Mouse (Mus musculus) CH12.LX (cell line): Measurements from ENCODE around the gene Taf5l.

Experiments used
- BHLHE40 ChIP-seq: IDR thresholded peaks from 2 replicates; pipeline ENCODE4 v1.6.1; 2011; ENCODE audit warnings: mild to moderate bottlenecking, low read depth, low read length, improper control_type of control experiment
- CTCF ChIP-seq, 2 experiments: IDR thresholded peaks in 1 of 2; conservative IDR thresholded peaks in 1 of 2; 2 replicates each; pipeline ENCODE4 v1.5.1; 2011 to 2012; ENCODE audit warnings: low read depth in 2 of 2, low read length in 2 of 2, improper control_type of control experiment in 1 of 2, inconsistent platforms in 1 of 2, mild to moderate bottlenecking in 1 of 2, moderate library complexity in 1 of 2
- E2F4 ChIP-seq: IDR thresholded peaks from 2 replicates; pipeline ENCODE4 v1.6.1; 2011; ENCODE audit warnings: low read depth, low read length, improper control_type of control experiment; ENCODE audit not compliant: insufficient replicate concordance
- EP300 ChIP-seq: IDR thresholded peaks from 2 replicates; pipeline ENCODE4 v1.6.1; 2011; ENCODE audit warnings: low read length, improper control_type of control experiment
- MEF2A ChIP-seq: IDR thresholded peaks from 2 replicates; pipeline ENCODE4 v1.6.1; 2014; ENCODE audit warnings: low read depth, mild to moderate bottlenecking, inconsistent platforms, low read length, improper control_type of control experiment, borderline replicate concordance
- MYC ChIP-seq: IDR thresholded peaks from 2 replicates; pipeline ENCODE4 v1.6.1; 2011; ENCODE audit warnings: low read depth, mild to moderate bottlenecking, improper control_type of control experiment, low read length
- NELFE ChIP-seq: IDR thresholded peaks from 2 replicates; pipeline ENCODE4 v1.6.1; 2011; ENCODE audit warnings: low read depth, low read length, improper control_type of control experiment
- POLR2A ChIP-seq: IDR thresholded peaks from 2 replicates; pipeline ENCODE4 v1.6.1; 2011; ENCODE audit warnings: low read depth, mild to moderate bottlenecking, improper control_type of control experiment, low read length
- POLR2AphosphoS2 ChIP-seq: IDR thresholded peaks from 2 replicates; pipeline ENCODE4 v1.6.1; 2011; ENCODE audit warnings: low read depth, low read length, improper control_type of control experiment
- USF1 ChIP-seq: IDR thresholded peaks from 2 replicates; pipeline ENCODE4 v1.6.1; 2014; ENCODE audit warnings: low read depth, mild to moderate bottlenecking, inconsistent platforms, low read length, improper control_type of control experiment
- ZNF384 ChIP-seq: IDR thresholded peaks from 2 replicates; pipeline ENCODE4 v1.6.1; 2012; ENCODE audit warnings: low read depth, low read length, improper control_type of control experiment, inconsistent platforms

DNA sequence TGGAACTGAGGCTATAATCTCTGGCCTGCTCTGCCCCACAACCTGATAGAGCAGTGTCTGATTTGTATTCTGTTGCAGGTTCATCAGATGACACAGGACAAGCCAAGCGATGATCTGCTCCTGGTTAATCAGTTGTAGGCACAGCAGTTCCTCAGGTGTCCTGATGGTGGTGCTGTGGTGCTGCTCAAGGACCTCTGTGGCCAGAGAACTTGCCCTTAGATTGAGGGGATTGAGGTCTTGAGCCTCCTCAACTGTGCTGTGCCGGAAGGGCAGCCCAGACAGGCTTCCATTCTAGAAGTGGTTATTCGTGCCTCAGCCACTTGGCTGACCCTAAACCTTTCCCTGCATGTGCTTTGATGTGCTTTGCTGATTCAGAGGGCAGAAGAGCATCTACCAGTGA lies 30.9 kb upstream of the Taf5l start:
- TF ChIP-seq POLR2AphosphoS2, result no peak
- no peak for TF ChIP-seq POLR2A
- no peak for TF ChIP-seq E2F4
- peak; percentile 83 to 97 for TF ChIP-seq CTCF (conservative IDR thresholded peaks at IDR 0.05 in 1 of 2, IDR thresholded peaks at IDR 0.05 in 1 of 2; ENCODE audit: low read depth in 2 of 2, low read length in 2 of 2)
- no peak for TF ChIP-seq ZNF384
- peak; percentile 2; the same call in 1 of the 2 replicates for TF ChIP-seq NELFE
- TF ChIP-seq MEF2A, result no peak
- TF ChIP-seq BHLHE40, result no peak
- TF ChIP-seq MYC, result no peak
- TF ChIP-seq EP300, result no peak
- TF ChIP-seq USF1, result no peak
